In the genomic region with DNA sequence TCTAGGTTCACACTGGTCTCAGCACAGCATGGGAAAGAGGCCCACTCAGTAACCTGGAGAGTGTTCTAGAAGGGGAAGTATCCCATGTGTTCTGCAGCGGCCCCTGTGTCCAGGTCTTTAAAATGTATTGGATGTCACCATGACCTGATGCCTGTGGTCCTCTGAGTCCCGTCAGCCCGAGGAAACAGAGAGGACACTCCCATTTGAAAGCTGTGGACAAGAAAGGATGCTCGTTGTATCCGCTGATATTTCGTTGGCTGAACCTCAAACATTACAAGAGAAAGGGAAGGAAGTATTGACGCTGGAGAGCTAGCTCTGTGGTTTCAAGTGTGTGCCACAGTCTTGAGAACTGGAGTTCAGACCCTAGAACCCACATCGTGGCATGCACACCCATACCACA, we compare ENCODE assay signal across 12 mouse cellular contexts. TPM values are rescaled to one million over a fixed set of nuclear protein-coding genes. Genes with fewer than 3 reads are reported as not detected.
A peak's percentile ranks its signal among the peaks of the same experiment; 100 is the strongest.
DNase-seq lines count a peak whose midpoint lies in the region; ATAC-seq and TF ChIP-seq lines count a peak whose summit lies in the region.
"Had no signal": no experiment of that assay in that cellular context is flagged by ENCODE, and none has a peak within 500 bp of the region (broad histone marks: within the 10 kb centered on the region; RNA-seq: fewer than 3 reads in every experiment).

No protein-coding gene starts in this region.

- ATAC-seq in erythroblast, adult 5-6 weeks (replicated peaks; ENCODE audit: low FRiP score, poor library complexity, severe bottlenecking) = no peak

- H3K36me3 ChIP-seq in kidney, adult 2 months (ENCODE audit: control insufficient read depth, insufficient read depth, low read length) = no peaks in the 10 kb centered on the region
- peaks cover 31% of the 10 kb centered on the region for H3K36me3 ChIP-seq in megakaryocyte, embryonic 14.5 days (replicated peaks; ENCODE audit: low read length)
- H3K36me3 ChIP-seq: midbrain, embryonic 12.5 days had no signal

- no peak overlapping the region for H3K27ac ChIP-seq in kidney, adult 2 months (ENCODE audit: insufficient read depth, low read depth, low read length)
- H3K27ac ChIP-seq: embryonic facial prominence, embryonic 10.5 days; midbrain, embryonic 12.5 days had no signal

- H3K4me3 ChIP-seq in kidney, adult 2 months (ENCODE audit: insufficient read depth, low read depth, low read length) = no peak overlapping the region
- peak overlapping the region; percentile 66 for H3K4me3 ChIP-seq in megakaryocyte, embryonic 14.5 days (replicated peaks)
- H3K4me3 ChIP-seq: embryonic facial prominence, embryonic 10.5 days; midbrain, embryonic 12.5 days had no signal

- peaks cover 13% of the 10 kb centered on the region for H3K9me3 ChIP-seq in megakaryocyte, embryonic 14.5 days
- H3K9me3 ChIP-seq: embryonic facial prominence, embryonic 10.5 days; midbrain, embryonic 12.5 days had no signal

- WGBS in kidney, adult 2 months = 64% methylated on average over 8 of the region's 8 CpGs

- H3K4me1 ChIP-seq in kidney, adult 2 months (ENCODE audit: control insufficient read depth, insufficient read depth, low read length) = 0 out of 2 replicates have a peak, but pooled peaks cover 3% of the 10 kb centered on the region
- H3K4me1 ChIP-seq in megakaryocyte, embryonic 14.5 days = peaks cover 58% of the 10 kb centered on the region
- H3K4me1 ChIP-seq: embryonic facial prominence, embryonic 10.5 days; midbrain, embryonic 12.5 days had no signal

- no peak for TF ChIP-seq CTCF in kidney, adult 2 months (conservative IDR thresholded peaks at IDR 0.05; ENCODE audit: insufficient read depth, insufficient read length, low read depth, low read length)

- H3K27me3 ChIP-seq in kidney, adult 2 months (replicated peaks; ENCODE audit: control insufficient read depth, insufficient read depth, low read length) = no peaks in the 10 kb centered on the region
- H3K27me3 ChIP-seq in megakaryocyte, embryonic 14.5 days (replicated peaks) = no peaks in the 10 kb centered on the region
- H3K27me3 ChIP-seq: midbrain, embryonic 12.5 days had no signal

- TF ChIP-seq POLR2A in kidney, adult 2 months (IDR thresholded peaks at IDR 0.05; ENCODE audit: low read depth, low read length) = no peak

- DNase-seq in kidney, adult 2 months = peak; percentile 24
- DNase-seq in kidney, postnatal 4 days = no peak
- peak; percentile 93 for DNase-seq in 416B (ENCODE audit: low read depth)
- DNase-seq in T-cell, adult 2 months (ENCODE audit: low spot score) = peak; percentile 39
- no peak for DNase-seq in left cerebral cortex, adult 18-20 months (ENCODE audit: low spot score in 2 of 2)
- DNase-seq: heart, postnatal 14 days; liver; retina, postnatal 1 day had no signal

RNA-seq across cellular contexts. Expression of gene Fam114a1, which starts 49.2 kb away (rescaled TPM):
- 7.7 and 8.8 TPM in 2 replicates for polyA plus RNA-seq in kidney, adult 2 months (2012; rRNA removed)
- 0.29 TPM in 1 of 2 replicates, not detected in the other for polyA plus RNA-seq in megakaryocyte, embryonic 14.5 days (2012; ENCODE audit: insufficient read depth, low replicate concordance)
- 1 to 10 TPM; 4.3 to 5.7 TPM for total RNA-seq in left cerebral cortex, adult 18-20 months (2021)
- total RNA-seq in erythroblast, adult 5-6 weeks (2015; ENCODE audit: low replicate concordance) = 0.77 and 1.3 TPM in 2 replicates
- total RNA-seq in erythroblast, adult 5-6 weeks (2017; ENCODE audit: low replicate concordance) = 0.34 and 2.8 TPM in 2 replicates

RNA-seq across cellular contexts. Expression of gene Tlr6, which starts 59.2 kb away (rescaled TPM):
- 0.33 and 0.41 TPM in 2 replicates for polyA plus RNA-seq in kidney, adult 2 months (2012; rRNA removed)
- polyA plus RNA-seq in megakaryocyte, embryonic 14.5 days (2012; ENCODE audit: insufficient read depth, low replicate concordance) = not detected in 2 replicates
- under 1 TPM; 0.33 to 0.70 TPM for total RNA-seq in left cerebral cortex, adult 18-20 months (2021)
- total RNA-seq in erythroblast, adult 5-6 weeks (2015; ENCODE audit: low replicate concordance) = 1.9 and 2.1 TPM in 2 replicates
- total RNA-seq in erythroblast, adult 5-6 weeks (2017; ENCODE audit: low replicate concordance) = 1.1 TPM in 2 replicates

Comparison
In these comparisons a context has a peak if more than half of its experiments do, and no peak if none do; other contexts are left out.
1. DNase-seq: peak in kidney, adult 2 months (single experiment), 416B (single experiment) and T-cell, adult 2 months (single experiment); none in kidney, postnatal 4 days (0 of 2) and left cerebral cortex, adult 18-20 months (0 of 2).